Mouse (Mus musculus) layer of hippocampus, postnatal 10 days (tissue): ENCODE data around the gene Ripply3. TPM values are rescaled to one million over a fixed set of nuclear protein-coding genes. Genes with fewer than 3 reads are reported as not detected.

Experiments used
- DNase-seq, 2 experiments: peaks; one replicate each; pipeline ENCODE4 v3.0.0; 2021; ENCODE audit warnings: low spot score in 2 of 2
- long read RNA-seq: library from polyadenylated mRNA; stranded (forward); transcript quantifications from one replicate; pipeline ENCODE4 v2.0.0, GENCODE M21; 2023
- total RNA-seq, 2 experiments: library from RNA; stranded (reverse); gene quantifications; 2 replicates each; pipeline ENCODE4 v1.2.3; 2021

Gene Ripply3
- under 1 TPM; 0.32 to 0.42 TPM for total RNA-seq
- long read RNA-seq, partial matches to known transcripts, result 0 of 1 reads
- long read RNA-seq, other reads (novel, unspliced or antisense), result 1 of 1 reads

DNA sequence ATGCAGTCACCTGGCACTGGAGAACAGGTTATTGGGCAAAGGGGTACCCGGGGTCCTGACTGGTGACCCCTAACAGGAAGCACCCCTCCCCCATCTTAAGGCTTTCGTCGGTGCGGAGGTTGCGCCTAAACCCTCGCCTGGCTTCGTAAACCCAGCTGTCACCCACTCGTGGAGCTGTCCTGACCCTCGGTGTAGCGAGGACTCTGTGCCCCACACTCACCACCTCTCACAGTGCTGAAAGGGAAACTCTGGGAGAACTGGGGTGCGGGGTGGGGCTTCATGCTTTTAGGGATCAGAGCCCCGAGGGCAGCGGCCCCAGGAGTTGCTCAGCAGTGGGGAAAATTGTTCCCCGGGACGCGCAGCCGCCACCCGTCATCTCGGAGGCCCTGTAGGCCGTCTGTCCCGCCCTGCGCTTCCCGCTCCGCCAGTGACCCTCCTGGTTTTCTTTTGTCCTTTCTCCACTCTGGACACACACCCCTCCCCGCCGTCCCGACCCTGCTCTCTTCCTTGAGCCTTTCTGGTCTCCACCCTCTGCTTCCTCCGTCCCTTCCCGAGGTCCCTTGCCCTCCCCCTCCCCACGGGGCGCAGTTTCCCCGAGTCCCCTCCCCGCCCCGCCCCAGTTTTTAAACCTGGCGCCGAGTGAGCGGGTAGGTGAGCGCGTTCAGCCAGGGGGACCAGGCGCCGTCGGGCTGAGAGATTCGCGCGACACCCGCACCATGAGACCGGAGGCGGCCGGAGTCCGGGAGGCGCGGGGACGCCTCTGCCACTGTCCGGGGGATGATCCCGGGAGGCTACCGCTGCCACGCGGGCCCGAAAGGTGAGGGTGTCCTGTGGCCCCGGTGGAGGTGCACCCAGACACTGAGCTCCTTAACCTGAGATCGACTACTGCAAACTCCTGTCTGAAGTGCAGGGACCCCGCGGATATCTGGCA is at the start of gene Ripply3:
Gene Ripply3 (plus strand): TSS at position 640 of the 931 bp plus-strand sequence.
- no peak for DNase-seq

GRCm38 (mm10) chr16:94283972-94284371 is 44.2 kb upstream of the Ripply3 start:
- no peak for DNase-seq

DNA sequence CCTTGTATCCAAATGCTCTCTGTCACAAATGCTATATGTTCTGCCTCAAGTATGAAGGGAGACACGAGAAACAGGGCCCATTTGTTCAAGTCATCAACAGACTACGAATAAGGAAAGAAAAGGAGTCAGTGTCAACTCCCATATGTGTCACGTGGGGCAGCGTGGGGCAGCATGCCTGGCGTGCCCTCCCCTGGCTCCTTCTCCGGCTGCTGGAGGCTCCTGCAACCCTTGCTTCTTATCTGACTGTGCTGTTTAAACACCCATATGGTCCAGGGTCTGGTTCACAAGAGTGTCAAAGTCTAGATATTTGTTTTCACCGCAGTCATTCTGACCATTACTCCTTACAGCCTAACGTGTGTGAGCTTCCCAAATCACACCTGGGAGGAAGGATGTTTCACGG is 40.4 kb upstream of the Ripply3 start:
- DNase-seq, result no peak

GRCm38 (mm10) chr16:94289138-94290072 is 38.8 kb upstream of the Ripply3 start:
- peak; percentile 59 to 61 for DNase-seq

DNA sequence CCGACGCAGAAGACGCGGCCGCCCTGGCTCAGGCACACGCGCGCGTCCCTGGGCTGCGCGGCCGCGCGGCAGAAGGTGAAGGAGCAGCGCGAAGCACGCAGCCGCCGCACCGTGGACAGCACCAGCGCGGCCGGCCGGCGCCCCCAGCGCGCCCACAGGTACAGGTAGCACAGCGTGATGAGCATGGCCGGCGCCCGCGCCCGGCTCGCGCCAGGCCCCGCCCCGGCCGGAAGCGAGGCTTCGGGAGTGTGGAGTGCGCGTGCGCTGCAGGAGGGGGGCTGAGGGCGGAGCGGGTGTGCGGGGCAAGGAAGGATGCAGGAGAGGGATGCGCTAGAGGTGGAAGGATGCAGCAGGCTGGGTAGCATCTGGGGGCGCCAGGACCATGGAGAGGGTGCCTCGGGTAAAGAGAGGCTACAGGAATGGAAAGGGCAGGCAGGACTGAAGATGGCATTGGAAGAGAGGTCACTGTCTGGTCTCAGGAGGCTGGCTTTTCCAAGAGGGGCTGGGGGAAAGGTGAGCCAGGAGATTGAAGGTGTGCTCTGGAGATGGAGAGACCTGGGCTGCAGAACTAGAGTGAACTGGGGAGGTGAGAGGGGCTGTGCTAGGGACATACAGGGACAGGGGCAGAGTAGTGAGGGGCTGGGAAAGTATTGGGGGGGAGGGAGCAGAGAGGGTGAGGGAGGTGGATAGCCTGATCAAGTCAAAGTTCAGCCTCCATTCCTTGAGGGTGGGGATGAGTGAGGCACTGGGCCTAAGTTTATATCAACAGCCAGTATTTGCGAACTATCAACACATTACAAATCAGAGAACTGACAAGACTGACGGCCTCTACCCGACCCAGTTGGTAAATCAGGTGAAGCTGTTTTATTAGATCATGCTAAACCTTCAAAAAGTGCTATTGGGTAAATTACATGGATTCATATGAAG is 37.9 kb upstream of the Ripply3 start:
- peak; percentile 71 to 82 for DNase-seq

DNA sequence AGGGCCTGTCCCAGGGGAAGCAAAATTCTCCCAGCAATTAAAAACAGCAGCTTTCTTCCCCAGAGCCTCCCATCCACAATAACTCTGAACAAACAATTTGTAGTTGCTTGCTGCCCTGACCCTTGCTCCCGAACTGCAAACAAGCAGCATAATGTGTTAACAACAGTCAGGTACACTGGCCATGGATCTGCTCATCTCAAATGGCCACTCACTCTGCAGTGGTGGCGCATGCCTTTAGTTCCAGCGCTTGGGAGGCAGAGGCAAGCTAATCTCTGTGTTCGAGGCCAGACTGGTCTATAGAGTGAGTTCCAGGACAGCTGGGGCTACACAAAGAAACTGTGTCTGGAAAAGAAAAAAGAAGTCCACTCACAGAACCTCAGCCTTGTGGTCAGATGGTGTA is 37.1 kb upstream of the Ripply3 start:
- no peak for DNase-seq

DNA sequence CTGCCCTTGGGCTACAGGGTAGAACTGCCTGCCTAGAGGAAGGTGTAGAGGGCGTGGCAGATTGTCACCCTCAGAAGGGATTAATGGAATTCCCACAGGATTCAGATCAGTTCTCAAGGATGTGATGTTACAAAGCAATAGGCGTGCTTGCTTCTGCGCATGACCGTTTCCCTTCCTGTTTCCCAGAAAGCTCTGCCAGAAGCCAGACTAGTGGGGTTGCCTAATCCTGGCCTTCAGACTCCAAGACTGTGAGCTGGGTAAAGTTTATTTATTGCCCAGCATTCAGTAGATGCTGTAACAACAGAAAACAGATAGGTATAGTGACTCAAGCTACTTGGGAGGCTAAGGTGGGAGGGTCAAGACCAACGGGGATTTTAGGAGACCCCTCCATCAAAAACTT is 30.1 kb upstream of the Ripply3 start:
- no peak for DNase-seq

DNA sequence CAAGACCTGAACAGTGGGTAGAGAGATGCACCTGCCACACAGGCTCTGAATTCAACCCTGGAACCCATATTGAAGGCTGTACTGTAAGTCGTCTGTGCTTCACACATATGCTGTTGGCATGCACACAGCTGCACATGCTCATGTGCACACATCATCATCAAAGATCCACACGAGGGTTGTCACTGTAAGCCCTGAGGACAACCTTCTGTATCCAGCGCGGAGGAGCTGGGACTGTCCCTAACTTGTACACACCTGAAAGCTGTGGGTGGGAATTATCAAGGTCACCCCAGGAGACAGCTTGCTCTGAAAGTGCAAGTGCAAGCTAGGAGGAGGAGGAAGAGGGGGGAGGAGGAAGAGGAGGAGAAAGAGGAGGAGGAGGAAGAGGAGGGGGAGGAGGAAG is 29.0 kb upstream of the Ripply3 start:
- DNase-seq, result no peak

GRCm38 (mm10) chr16:94301194-94301593 is 27.0 kb upstream of the Ripply3 start:
- no peak for DNase-seq

- DNase-seq, result no peak
Observed at GRCm38 (mm10) chr16:94301696-94302095, 26.5 kb upstream of the Ripply3 start.

DNA sequence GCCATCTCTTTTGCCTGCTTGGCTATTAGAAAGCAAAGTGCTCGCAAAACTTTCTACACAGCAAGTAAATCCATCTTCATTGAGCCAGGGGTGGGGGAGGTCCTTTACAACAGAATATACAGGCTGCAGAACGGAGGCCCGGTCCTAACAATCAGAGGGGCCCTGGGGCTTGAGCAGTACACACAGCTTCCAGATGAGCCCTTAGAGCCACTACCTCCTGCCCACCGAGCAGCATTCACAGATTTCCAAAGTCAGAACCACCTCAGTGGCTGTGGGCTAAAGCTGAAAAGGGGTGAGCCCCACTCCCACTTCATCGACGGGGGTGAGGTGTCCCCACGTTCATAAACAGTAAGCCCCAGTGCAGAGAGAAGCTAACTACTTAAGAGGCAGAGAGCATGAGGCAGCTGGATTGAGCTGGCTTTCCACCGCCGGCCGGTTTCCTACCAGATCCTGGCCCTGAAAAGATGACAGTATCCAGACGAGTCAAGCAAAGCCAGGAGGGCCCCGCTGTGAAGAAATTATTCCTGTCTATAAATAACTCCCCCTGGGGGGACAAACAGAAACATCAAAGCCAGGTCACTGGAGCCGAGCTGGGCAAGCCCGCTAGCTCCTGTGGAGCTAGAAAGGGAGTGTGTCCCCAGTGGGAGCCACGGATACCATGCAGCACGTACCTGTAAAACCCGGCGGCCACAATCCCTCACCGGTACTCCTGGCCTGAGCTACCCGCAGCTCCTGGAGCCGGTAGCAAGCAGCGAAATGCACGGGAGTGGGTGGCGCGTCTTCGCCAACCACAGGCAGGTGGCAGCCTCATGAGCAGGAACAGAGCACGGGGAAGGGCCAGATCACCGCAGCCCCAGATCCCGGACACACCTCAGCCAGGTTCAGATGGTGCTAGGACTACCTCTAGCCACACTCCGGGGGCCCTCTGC is 25.7 kb upstream of the Ripply3 start:
- DNase-seq, result peak in 1 of 2 experiments; percentile 20

GRCm38 (mm10) chr16:94303203-94303535 is 25.1 kb upstream of the Ripply3 start:
- DNase-seq, result no peak

GRCm38 (mm10) chr16:94307526-94307925 is 20.7 kb upstream of the Ripply3 start:
- no peak for DNase-seq

GRCm38 (mm10) chr16:94307942-94308341 is 20.3 kb upstream of the Ripply3 start:
- DNase-seq, result no peak

GRCm38 (mm10) chr16:94309025-94309424 is 19.2 kb upstream of the Ripply3 start:
- DNase-seq, result no peak

GRCm38 (mm10) chr16:94311416-94311815 is 16.8 kb upstream of the Ripply3 start:
- no peak for DNase-seq

GRCm38 (mm10) chr16:94311931-94312330 is 16.3 kb upstream of the Ripply3 start:
- DNase-seq, result no peak

DNA sequence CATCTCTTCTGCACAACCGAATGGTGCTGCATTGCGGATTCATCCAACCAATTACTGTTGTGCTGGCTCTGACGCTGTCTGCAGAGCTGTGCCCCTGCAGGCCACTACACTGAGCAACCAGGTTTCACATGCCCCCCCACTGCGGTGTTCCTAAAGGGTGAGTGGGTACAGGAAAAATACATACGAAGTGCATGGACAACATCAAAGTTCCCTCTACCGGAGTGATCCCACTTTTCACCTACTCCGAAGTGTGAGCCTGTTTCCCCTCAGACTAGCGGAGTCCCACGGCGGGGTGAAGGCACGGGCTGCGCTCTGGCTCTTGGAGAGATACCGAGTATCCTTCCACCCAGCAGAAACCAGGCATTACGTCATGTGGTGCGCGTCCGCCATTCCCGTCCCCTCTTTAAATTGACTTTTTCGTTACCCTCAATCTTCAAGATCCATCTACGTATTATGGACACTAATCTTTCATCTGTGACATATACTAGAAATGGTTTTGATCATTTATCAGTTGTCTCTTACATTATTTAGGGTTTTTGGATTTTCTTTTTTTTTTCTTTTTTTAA is 15.5 kb upstream of the Ripply3 start:
- peak; percentile 81 to 83 for DNase-seq
